Mouse (Mus musculus) midbrain, embryonic 16.5 days (tissue): Measurements from ENCODE around the gene Rps19. TPM values are rescaled to one million over a fixed set of nuclear protein-coding genes. Genes with fewer than 3 reads are reported as not detected.

Source experiments
- ATAC-seq: fragments of 200-750 bp; cut with Nextera tagmentation; 2 replicates; pipeline ENCODE4 v1.8.0; 2017; ENCODE audit warnings: moderate TSS enrichment
- H3K27ac ChIP-seq: fragments of 300-500 bp; sonication (generic); 2 replicates; pipeline ENCODE4 v1.5.1; 2014; ENCODE audit warnings: mild to moderate bottlenecking, low read length, mixed read lengths
- H3K27me3 ChIP-seq: fragments of 300-500 bp; sonication (generic); 2 replicates; pipeline ENCODE4 v1.6.1; 2014; ENCODE audit warnings: low read depth, low read length, mixed read lengths; ENCODE audit not compliant: control insufficient read depth, insufficient read depth
- H3K36me3 ChIP-seq: fragments of 300-500 bp; sonication (generic); 2 replicates; pipeline ENCODE4 v1.6.1; 2014; ENCODE audit warnings: mild to moderate bottlenecking, low read length, moderate library complexity, mixed read lengths; ENCODE audit not compliant: control insufficient read depth, insufficient read depth
- H3K4me1 ChIP-seq: fragments of 300-500 bp; sonication (generic); 2 replicates; pipeline ENCODE4 v1.6.1; 2014; ENCODE audit warnings: mild to moderate bottlenecking, low read length, mixed read lengths; ENCODE audit not compliant: control insufficient read depth, insufficient read depth
- H3K4me2 ChIP-seq: fragments of 300-500 bp; sonication (generic); 2 replicates; pipeline ENCODE4 v1.6.1; 2014; ENCODE audit warnings: mild to moderate bottlenecking, low read length, mixed read lengths
- H3K4me3 ChIP-seq: fragments of 300-500 bp; sonication (generic); 2 replicates; pipeline ENCODE4 v1.5.1; 2014; ENCODE audit warnings: low read depth, mild to moderate bottlenecking, low read length, moderate library complexity, mixed read lengths
- H3K9ac ChIP-seq: fragments of 300-500 bp; sonication (generic); 2 replicates; pipeline ENCODE4 v1.6.1; 2014; ENCODE audit warnings: low read depth, low read length, mixed read lengths
- H3K9me3 ChIP-seq: fragments of 300-500 bp; sonication (generic); replicated peaks from 2 replicates; pipeline ENCODE4 v1.6.1; 2014; ENCODE audit warnings: mild to moderate bottlenecking, low read length, mixed read lengths; ENCODE audit not compliant: control insufficient read depth, poor library complexity, severe bottlenecking
- WGBS: fragments of 180-500 bp; shearing (Covaris S2); extraction: QIAGEN DNeasy Blood & Tissue Kit; methylation state at CpG from one replicate; pipeline ENCODE4 v1.1.7; 2014; 5-methylcytosine and 5-hydroxymethylcytosine counted together
- polyA plus RNA-seq: library from polyadenylated mRNA; unstranded; fragments of >200 nt; fragmentation: Nextera tagmentation; extraction: Ambion mirVana; gene quantifications from 2 replicates; pipeline ENCODE4 v1.2.1, GENCODE M21; 2015

Rps19 gene
- polyA plus RNA-seq, 1 experiment from 2014 or later, result 1,058 TPM

- Histone ChIP-seq H3K9me3 (no peaks in the 10 kb centered on the region), H3K4me2 (no peak overlapping the region), H3K4me1 (no peaks in the 10 kb centered on the region), H3K36me3 (no peaks in the 10 kb centered on the region), H3K9ac (no peak overlapping the region), H3K4me3 (no peak overlapping the region), H3K27me3 (no peaks in the 10 kb centered on the region), H3K27ac (no peak overlapping the region)
- no peak for ATAC-seq
- 92% methylated on average over 4 of the region's 4 CpGs for WGBS
Measured at GRCm38 (mm10) chr7:24862853-24863252, 21.3 kb upstream of the Rps19 start.

DNA sequence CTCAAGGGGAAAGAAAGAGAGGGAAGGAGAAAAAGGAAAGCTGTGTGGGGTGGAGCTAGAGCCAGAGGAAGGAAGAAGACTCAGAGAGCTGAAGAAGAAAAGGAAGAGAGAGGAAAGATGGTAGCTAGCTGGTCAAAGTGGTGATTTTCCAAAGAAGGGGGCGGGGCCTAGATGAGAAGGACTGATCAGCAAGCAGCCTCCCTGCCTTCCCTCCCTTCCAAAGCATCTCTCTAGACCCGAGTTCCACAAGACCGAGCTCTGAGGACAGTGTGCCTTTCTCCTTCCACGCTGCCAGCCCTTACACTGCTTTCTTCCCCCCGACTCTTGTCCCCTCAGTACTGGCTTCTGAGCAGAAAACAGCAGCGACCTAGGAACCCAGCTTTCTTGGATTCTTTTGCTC, 20.0 kb upstream of the Rps19 start:
- no peak overlapping the region for H3K4me2 ChIP-seq
- no peaks in the 10 kb centered on the region for H3K4me1 ChIP-seq
- no peaks in the 10 kb centered on the region for H3K27me3 ChIP-seq
- H3K9me3 ChIP-seq, result no peaks in the 10 kb centered on the region
- no peak overlapping the region for H3K4me3 ChIP-seq
- no peak overlapping the region for H3K9ac ChIP-seq
- no peak overlapping the region for H3K27ac ChIP-seq
- ATAC-seq, result no peak
- WGBS, result 31% methylated on average over 6 of the region's 6 CpGs
- H3K36me3 ChIP-seq, result no peaks in the 10 kb centered on the region

GRCm38 (mm10) chr7:24869080-24869479, 15.1 kb upstream of the Rps19 start:
- no peak overlapping the region for H3K4me2 ChIP-seq
- H3K4me3 ChIP-seq, result no peak overlapping the region
- WGBS, result 30% methylated on average over 17 of the region's 17 CpGs
- H3K9ac ChIP-seq, result no peak overlapping the region
- H3K36me3 ChIP-seq, result no peaks in the 10 kb centered on the region
- no peaks in the 10 kb centered on the region for H3K4me1 ChIP-seq
- no peak overlapping the region for H3K27ac ChIP-seq
- H3K27me3 ChIP-seq, result no peaks in the 10 kb centered on the region
- ATAC-seq, result no peak
- H3K9me3 ChIP-seq, result no peaks in the 10 kb centered on the region

DNA sequence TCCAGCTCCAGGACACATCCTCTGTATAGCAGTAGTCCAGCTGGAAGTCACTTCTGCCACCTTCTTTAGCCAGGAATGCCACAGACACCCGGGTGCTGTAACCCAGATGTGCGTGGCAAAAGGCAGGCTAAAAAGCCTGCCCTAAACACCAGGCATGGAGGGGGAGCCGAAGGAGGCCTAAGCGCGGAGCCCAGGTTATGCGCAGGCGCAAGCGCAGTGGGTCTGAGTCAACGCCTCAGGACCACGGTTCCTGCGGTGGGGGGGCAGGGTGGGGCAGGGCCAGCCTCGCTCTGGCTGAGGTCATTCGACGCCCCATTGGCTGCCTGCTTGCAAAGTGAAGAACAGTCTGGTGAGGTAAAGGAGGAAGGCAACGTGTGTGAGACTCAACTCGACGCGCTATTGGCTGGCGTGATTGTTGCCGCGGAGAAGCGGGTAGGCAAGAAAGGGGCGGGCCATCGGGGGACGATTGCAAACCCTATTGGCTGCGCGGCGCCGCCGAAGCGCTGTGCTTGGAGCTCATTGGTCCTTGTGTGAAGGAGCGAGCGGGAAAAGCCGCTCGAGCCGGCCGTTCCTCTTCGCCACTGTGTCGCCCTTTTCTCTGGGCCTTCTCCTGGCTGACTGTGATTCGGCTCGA, 14.5 kb upstream of the Rps19 start, which contains the start of the genes Lypd4 and Dmrtc2:
TSS of gene Lypd4 (minus strand) at position 410 of the 634 bp plus-strand sequence.
TSS of gene Dmrtc2 (plus strand) at position 526 of the 634 bp plus-strand sequence.
- Histone ChIP-seq H3K4me2 (no peak within 1 kb of the TSS), H3K27me3 (no peaks in the 10 kb centered on the region), H3K9me3 (no peaks in the 10 kb centered on the region), H3K36me3 (no peaks in the 10 kb centered on the region), H3K9ac (no peak within 1 kb of the TSS), H3K4me3 (no peak within 1 kb of the TSS), H3K27ac (no peak within 1 kb of the TSS), H3K4me1 (no peaks in the 10 kb centered on the region)
- no peak for ATAC-seq
- WGBS, result 55% methylated on average over 41 of the region's 41 CpGs

- Histone ChIP-seq H3K9me3 (no peaks in the 10 kb centered on the region), H3K36me3 (no peaks in the 10 kb centered on the region), H3K9ac (no peak overlapping the region), H3K4me1 (no peaks in the 10 kb centered on the region), H3K27ac (no peak overlapping the region), H3K4me3 (no peak overlapping the region), H3K4me2 (no peak overlapping the region), H3K27me3 (no peaks in the 10 kb centered on the region)
- ATAC-seq, result no peak
- 88% methylated on average over 3 of the region's 3 CpGs for WGBS
Measured at GRCm38 (mm10) chr7:24877588-24877987, 6.6 kb upstream of the Rps19 start.

- Histone ChIP-seq H3K4me2 (no peak overlapping the region), H3K36me3 (no peaks in the 10 kb centered on the region), H3K9ac (no peak overlapping the region), H3K4me1 (no peaks in the 10 kb centered on the region; the same call in 1 of the 2 replicates), H3K27ac (no peak overlapping the region), H3K4me3 (no peak overlapping the region), H3K9me3 (no peaks in the 10 kb centered on the region), H3K27me3 (no peaks in the 10 kb centered on the region)
- 14% methylated on average over 2 of the region's 2 CpGs for WGBS
- no peak for ATAC-seq
Measured at GRCm38 (mm10) chr7:24879620-24880019, 4.6 kb upstream of the Rps19 start.

DNA sequence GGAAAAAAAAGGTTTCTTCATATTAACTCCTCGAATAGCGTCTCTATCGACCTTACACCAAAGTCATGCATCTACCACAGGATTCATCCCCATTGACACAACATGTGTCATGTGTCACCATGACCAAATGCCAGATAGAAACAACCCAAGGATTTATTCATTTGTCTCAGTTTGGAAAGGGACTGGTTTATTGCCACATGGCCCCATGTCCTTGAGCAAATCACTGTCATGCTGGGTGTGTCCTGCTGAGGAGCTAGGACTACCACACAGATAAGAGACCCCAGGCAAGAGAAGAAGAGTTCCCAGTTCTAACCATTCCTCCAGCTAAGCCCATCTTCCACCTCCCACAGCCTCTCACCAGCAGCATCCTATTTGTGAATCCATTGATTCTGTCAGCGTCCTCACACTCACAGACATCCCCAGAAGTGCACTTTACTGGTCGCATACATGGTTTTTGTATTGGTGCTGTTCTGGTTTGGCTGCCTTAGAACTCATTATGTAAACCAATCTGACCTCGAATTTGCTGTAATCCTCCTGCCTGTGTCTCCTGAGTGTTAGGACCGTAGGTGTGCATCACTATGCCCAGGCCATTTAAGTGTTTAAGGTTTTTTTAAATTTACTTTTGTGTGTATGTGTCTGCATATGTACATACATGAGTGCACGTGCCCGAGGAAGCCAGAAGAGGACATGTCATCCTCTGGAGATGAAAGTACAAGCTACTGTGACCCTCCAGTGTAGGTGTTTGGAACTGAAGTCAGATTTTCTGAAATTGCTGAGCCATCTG, 1.6 kb upstream of the Rps19 start:
- no peaks in the 10 kb centered on the region for H3K9me3 ChIP-seq
- no peaks in the 10 kb centered on the region for H3K27me3 ChIP-seq
- 92% methylated on average over 9 of the region's 9 CpGs for WGBS
- H3K4me1 ChIP-seq, result peaks cover 19% of the 10 kb centered on the region
- H3K4me3 ChIP-seq, result no peak overlapping the region
- H3K36me3 ChIP-seq, result peaks cover 3% of the 10 kb centered on the region; the same call in 1 of the 2 replicates
- no peak overlapping the region for H3K4me2 ChIP-seq
- H3K27ac ChIP-seq, result no peak overlapping the region
- ATAC-seq, result no peak
- no peak overlapping the region for H3K9ac ChIP-seq

DNA sequence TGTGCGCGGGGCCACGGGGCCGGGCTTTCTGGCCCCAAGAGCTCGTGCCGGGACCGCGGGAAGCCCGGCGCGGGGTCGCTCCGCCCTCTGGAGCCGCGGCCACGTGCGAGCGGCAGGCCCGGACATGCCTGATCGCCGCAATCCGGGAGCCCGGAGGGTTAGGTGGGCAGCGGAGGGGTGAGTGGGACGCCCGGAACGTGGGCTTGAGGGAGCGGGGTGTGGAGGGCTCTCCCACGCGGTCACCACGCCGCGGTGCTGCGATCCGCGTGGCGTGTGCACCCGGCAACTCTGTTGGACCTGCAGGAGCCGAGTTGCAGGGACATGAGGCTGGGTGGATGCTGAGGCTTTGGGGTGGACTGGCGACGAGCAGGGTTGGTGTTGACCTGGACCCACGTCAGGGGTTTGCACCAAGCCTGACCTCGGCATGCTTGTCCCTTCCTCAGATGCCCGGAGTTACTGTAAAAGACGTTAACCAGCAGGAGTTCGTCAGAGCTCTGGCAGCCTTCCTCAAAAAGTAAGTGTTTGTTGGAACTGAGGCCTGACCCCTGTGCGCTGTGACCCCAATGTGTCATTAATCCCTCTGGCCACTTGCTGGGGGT, 621 bp downstream of the Rps19 start:
- peak; percentile 2; the same call in 1 of the 2 replicates for ATAC-seq
- H3K27ac ChIP-seq, result peak overlapping the region; percentile 85
- H3K27me3 ChIP-seq, result no peaks in the 10 kb centered on the region
- H3K4me2 ChIP-seq, result peak overlapping the region; percentile 84
- peak overlapping the region; percentile 82 for H3K4me3 ChIP-seq
- H3K9me3 ChIP-seq, result no peaks in the 10 kb centered on the region
- peaks cover 19% of the 10 kb centered on the region for H3K4me1 ChIP-seq
- peaks cover 14% of the 10 kb centered on the region; the same call in 1 of the 2 replicates for H3K36me3 ChIP-seq
- peak overlapping the region; percentile 99 for H3K9ac ChIP-seq
- under 1% methylated on average over 39 of the region's 47 CpGs for WGBS
